Mouse (Mus musculus): Measurements from ENCODE around the gene Mrpl3. TPM values are rescaled to one million over a fixed set of nuclear protein-coding genes. Genes with fewer than 3 reads are reported as not detected.

Gene Mrpl3
- total RNA-seq, 1 experiment from 2014 or later: 111 TPM

Other genes with a start within 250 kb of the Mrpl3 start
- gene Nudt16, start 78.6 kb downstream of the Mrpl3 start, total RNA-seq (2021): 10.3 and 14.3 TPM in 2 replicates
- not detected in 2 replicates for gene 1700080E11Rik, start 91.9 kb downstream of the Mrpl3 start, total RNA-seq (2021)